8 mouse cellular contexts compared by ENCODE assay signal in the genomic region with DNA sequence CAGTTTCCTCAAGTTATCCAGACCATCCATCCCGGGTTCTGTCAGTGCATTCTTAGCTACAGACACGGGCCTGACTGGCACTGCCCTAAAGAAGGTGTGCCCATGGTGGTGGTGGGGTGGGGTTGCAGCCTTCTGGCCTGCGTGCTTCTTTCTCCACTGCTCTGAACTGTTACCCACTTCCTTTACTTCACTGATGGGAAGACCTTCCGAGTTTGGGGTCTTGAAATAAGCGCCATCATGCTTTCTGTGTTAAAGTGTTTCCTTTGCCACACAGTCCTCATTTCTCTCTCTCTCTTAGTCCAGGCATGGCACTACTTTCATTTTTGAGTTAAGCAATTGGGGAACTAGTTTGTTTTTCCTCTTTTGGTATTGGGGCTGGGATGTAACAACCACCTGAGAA. TPM values are rescaled to one million over a fixed set of nuclear protein-coding genes. Genes with fewer than 3 reads are reported as not detected.
DNase-seq lines count a peak whose midpoint lies in the region; ATAC-seq and TF ChIP-seq lines count a peak whose summit lies in the region.

No protein-coding gene starts in this region.

- H3K9ac ChIP-seq in embryonic facial prominence, embryonic 11.5 days (replicated peaks; ENCODE audit: low read length): no peak overlapping the region
- H3K9ac ChIP-seq in intestine, embryonic 15.5 days: peak overlapping the region; percentile 10; the same call in 1 of the 2 replicates

- no peak overlapping the region for H3ac ChIP-seq in myocyte (ENCODE audit: control insufficient read depth, insufficient read length)

- H3K27me3 ChIP-seq in embryonic facial prominence, embryonic 11.5 days (ENCODE audit: control insufficient read depth, insufficient read depth, low read length): no peaks in the 10 kb centered on the region
- no peaks in the 10 kb centered on the region for H3K27me3 ChIP-seq in intestine, embryonic 15.5 days (replicated peaks)
- no peaks in the 10 kb centered on the region for H3K27me3 ChIP-seq in myocyte (ENCODE audit: control insufficient read depth, insufficient read depth, insufficient read length)

- 36% methylated on average over 5 of the region's 5 CpGs for WGBS in lung, adult 2 months
- 47% methylated on average over 5 of the region's 5 CpGs for WGBS in embryonic facial prominence, embryonic 11.5 days
- 44% methylated on average over 5 of the region's 5 CpGs for WGBS in intestine, embryonic 15.5 days

- no peak overlapping the region for H3K27ac ChIP-seq in embryonic facial prominence, embryonic 11.5 days (replicated peaks; ENCODE audit: low read depth, low read length)
- H3K27ac ChIP-seq in intestine, embryonic 15.5 days: no peak overlapping the region

- no peak for ATAC-seq in embryonic facial prominence, embryonic 11.5 days (replicated peaks; ENCODE audit: insufficient number of reproducible peaks, low FRiP score, low TSS enrichment, low read depth)
- peak; percentile 37 for ATAC-seq in intestine, embryonic 15.5 days
- ATAC-seq in erythroid progenitor cell, adult 5-6 weeks (replicated peaks; ENCODE audit: low FRiP score, poor library complexity, severe bottlenecking): no peak

- no peaks in the 10 kb centered on the region for H3K36me3 ChIP-seq in embryonic facial prominence, embryonic 11.5 days (replicated peaks; ENCODE audit: control insufficient read depth, insufficient read depth, low read depth, low read length)
- H3K36me3 ChIP-seq in intestine, embryonic 15.5 days: no peaks in the 10 kb centered on the region
- H3K36me3 ChIP-seq in myocyte (ENCODE audit: control insufficient read depth, insufficient read depth): no peaks in the 10 kb centered on the region

- no peak for TF ChIP-seq POLR2A in lung, adult 2 months (IDR thresholded peaks at IDR 0.05; ENCODE audit: borderline replicate concordance, extremely low read depth, low read depth, low read length)
- no peak for TF ChIP-seq POLR2A in myocyte (IDR thresholded peaks at IDR 0.05; ENCODE audit: insufficient read length, low read depth)

- no peaks in the 10 kb centered on the region for H3K9me3 ChIP-seq in embryonic facial prominence, embryonic 11.5 days (replicated peaks; ENCODE audit: control insufficient read depth, low read length)
- H3K9me3 ChIP-seq in intestine, embryonic 15.5 days: no peaks in the 10 kb centered on the region

- H3K4me2 ChIP-seq in embryonic facial prominence, embryonic 11.5 days (ENCODE audit: low read depth, low read length): peak overlapping the region; percentile 74
- peak overlapping the region; percentile 95 for H3K4me2 ChIP-seq in intestine, embryonic 15.5 days (replicated peaks)
- H3K4me2 ChIP-seq in myocyte (ENCODE audit: low read depth): peak overlapping the region; percentile 90

- TF ChIP-seq CTCF in lung, adult 2 months (IDR thresholded peaks at IDR 0.05; ENCODE audit: insufficient read depth, low read length): no peak

- peak overlapping the region; percentile 24 for H3K4me3 ChIP-seq in lung, adult 2 months (replicated peaks; ENCODE audit: extremely low read depth, low read depth, low read length)
- peak overlapping the region; percentile 61; the same call in 1 of the 2 replicates for H3K4me3 ChIP-seq in embryonic facial prominence, embryonic 11.5 days (ENCODE audit: low read depth, low read length)
- peak overlapping the region; percentile 71 for H3K4me3 ChIP-seq in intestine, embryonic 15.5 days (replicated peaks)
- peak overlapping the region; percentile 34 for H3K4me3 ChIP-seq in myocyte

- H3K79me2 ChIP-seq in myocyte (ENCODE audit: control insufficient read depth, insufficient read depth): no peaks in the 10 kb centered on the region

- DNase-seq in lung, adult 2 months: no peak
- no peak for DNase-seq in lung, adult 18-20 months
- no peak for DNase-seq in embryonic facial prominence, embryonic 11.5 days (ENCODE audit: low spot score)
- DNase-seq in layer of hippocampus, adult 9-10 months (ENCODE audit: low spot score): no peak
- no peak for DNase-seq in adrenal gland, adult (ENCODE audit: inconsistent age in 2 of 2, low spot score in 1 of 2)

- H3K4me1 ChIP-seq in lung, adult 2 months (ENCODE audit: control insufficient read depth, insufficient read depth, low read length): peaks cover 3% of the 10 kb centered on the region; the same call in 1 of the 2 replicates
- H3K4me1 ChIP-seq in embryonic facial prominence, embryonic 11.5 days (ENCODE audit: control insufficient read depth, insufficient read depth, low read length): no peaks in the 10 kb centered on the region
- peaks cover 6% of the 10 kb centered on the region; the same call in 1 of the 2 replicates for H3K4me1 ChIP-seq in intestine, embryonic 15.5 days (replicated peaks)

TF ChIP-seq in myocyte, 11 proteins besides CTCF, POLR2A, EP300 and RAD21:
- TF ChIP-seq USF1 (IDR thresholded peaks at IDR 0.05; ENCODE audit: low read depth) (no peak), POLR2AphosphoS2 (IDR thresholded peaks at IDR 0.05; ENCODE audit: insufficient read length, low read depth) (no peak), TCF3 (IDR thresholded peaks at IDR 0.05; ENCODE audit: insufficient read length, low read depth) (no peak)

RNA-seq across cellular contexts. Expression of gene Snx10, which starts 1.3 kb away (rescaled TPM):
- 2.6 and 4.0 TPM in 2 replicates for polyA plus RNA-seq in lung, adult 2 months (2012; rRNA removed)
- 26.5 and 27.5 TPM in 2 replicates for polyA plus RNA-seq in embryonic facial prominence, embryonic 11.5 days (2014; fragmentation: Nextera tagmentation; extraction: Ambion mirVana)
- 12.1 and 14.4 TPM in 2 replicates for polyA plus RNA-seq in intestine, embryonic 15.5 days (2015; fragmentation: Nextera tagmentation; extraction: Ambion mirVana)
- 3.3 TPM for polyA plus RNA-seq in myocyte (2012; fragmentation: generic; extraction: Trizol)
- total RNA-seq in erythroid progenitor cell, adult 5-6 weeks (2015; ENCODE audit: low replicate concordance): 9.7 and 21.4 TPM in 2 replicates
- 12.0 and 13.5 TPM in 2 replicates for total RNA-seq in erythroid progenitor cell, adult 5-6 weeks (2017; ENCODE audit: low replicate concordance)

RNA-seq across cellular contexts. Expression of gene Cbx3, which starts 54.8 kb away (rescaled TPM):
- polyA plus RNA-seq in lung, adult 2 months (2012; rRNA removed): 5.1 and 9.7 TPM in 2 replicates
- polyA plus RNA-seq in embryonic facial prominence, embryonic 11.5 days (2014; fragmentation: Nextera tagmentation; extraction: Ambion mirVana): 647 and 750 TPM in 2 replicates
- 342 and 418 TPM in 2 replicates for polyA plus RNA-seq in intestine, embryonic 15.5 days (2015; fragmentation: Nextera tagmentation; extraction: Ambion mirVana)
- 35.6 TPM for polyA plus RNA-seq in myocyte (2012; fragmentation: generic; extraction: Trizol)
- 276 and 309 TPM in 2 replicates for total RNA-seq in erythroid progenitor cell, adult 5-6 weeks (2015; ENCODE audit: low replicate concordance)
- total RNA-seq in erythroid progenitor cell, adult 5-6 weeks (2017; ENCODE audit: low replicate concordance): 350 and 420 TPM in 2 replicates

RNA-seq across cellular contexts. Expression of gene Hnrnpa2b1, which starts 55.3 kb away (rescaled TPM):
- 45.4 and 73.2 TPM in 2 replicates for polyA plus RNA-seq in lung, adult 2 months (2012; rRNA removed)
- polyA plus RNA-seq in embryonic facial prominence, embryonic 11.5 days (2014; fragmentation: Nextera tagmentation; extraction: Ambion mirVana): 1,622 and 1,840 TPM in 2 replicates
- polyA plus RNA-seq in intestine, embryonic 15.5 days (2015; fragmentation: Nextera tagmentation; extraction: Ambion mirVana): 1,529 and 1,675 TPM in 2 replicates
- 275 TPM for polyA plus RNA-seq in myocyte (2012; fragmentation: generic; extraction: Trizol)
- total RNA-seq in erythroid progenitor cell, adult 5-6 weeks (2015; ENCODE audit: low replicate concordance): 1,450 and 1,811 TPM in 2 replicates
- total RNA-seq in erythroid progenitor cell, adult 5-6 weeks (2017; ENCODE audit: low replicate concordance): 1,487 and 2,530 TPM in 2 replicates
